Mouse (Mus musculus) midbrain, embryonic 12.5 days (tissue): ENCODE results near the gene Phka2. TPM values are rescaled to one million over a fixed set of nuclear protein-coding genes. Genes with fewer than 3 reads are reported as not detected.
A peak's percentile ranks its signal among the peaks of the same experiment; 100 is the strongest.

Experiments
- ATAC-seq: fragments of 200-750 bp; cut with Nextera tagmentation; 2 replicates; pipeline ENCODE4 v1.8.0; 2017; ENCODE audit warnings: low read depth, moderate TSS enrichment, moderate library complexity; ENCODE audit not compliant: low FRiP score
- H3K27ac ChIP-seq: fragments of 300-500 bp; sonication (generic); replicated peaks from 2 replicates; pipeline ENCODE4 v1.5.1; 2016; ENCODE audit warnings: mild to moderate bottlenecking
- H3K27me3 ChIP-seq: fragments of 300-500 bp; sonication (generic); 2 replicates; pipeline ENCODE4 v1.6.1; 2016; ENCODE audit warnings: mild to moderate bottlenecking
- H3K36me3 ChIP-seq: fragments of 300-500 bp; sonication (generic); 2 replicates; pipeline ENCODE4 v1.6.1; 2016
- H3K4me1 ChIP-seq: fragments of 300-500 bp; sonication (generic); 2 replicates; pipeline ENCODE4 v1.6.1; 2016
- H3K4me2 ChIP-seq: fragments of 300-500 bp; sonication (generic); replicated peaks from 2 replicates; pipeline ENCODE4 v1.6.1; 2016; ENCODE audit warnings: mild to moderate bottlenecking, moderate library complexity
- H3K4me3 ChIP-seq: fragments of 300-500 bp; sonication (generic); 2 replicates; pipeline ENCODE4 v1.5.1; 2016; ENCODE audit warnings: mild to moderate bottlenecking
- H3K9ac ChIP-seq: fragments of 300-500 bp; sonication (generic); replicated peaks from 2 replicates; pipeline ENCODE4 v1.6.1; 2016; ENCODE audit warnings: mild to moderate bottlenecking, moderate library complexity
- H3K9me3 ChIP-seq: fragments of 300-500 bp; sonication (generic); 2 replicates; pipeline ENCODE4 v1.6.1; 2016; ENCODE audit warnings: mild to moderate bottlenecking
- WGBS: fragments of 180-500 bp; shearing (Covaris S2); methylation state at CpG from one replicate; pipeline ENCODE4 v1.1.7; 2016; 5-methylcytosine and 5-hydroxymethylcytosine counted together
- polyA plus RNA-seq: library from polyadenylated mRNA; unstranded; fragments of >200 nt; fragmentation: Nextera tagmentation; extraction: Ambion mirVana; gene quantifications from 2 replicates; pipeline ENCODE4 v1.2.1, GENCODE M21; 2016

Gene Phka2
- polyA plus RNA-seq, result 22.8 and 23.3 TPM in 2 replicates

DNA sequence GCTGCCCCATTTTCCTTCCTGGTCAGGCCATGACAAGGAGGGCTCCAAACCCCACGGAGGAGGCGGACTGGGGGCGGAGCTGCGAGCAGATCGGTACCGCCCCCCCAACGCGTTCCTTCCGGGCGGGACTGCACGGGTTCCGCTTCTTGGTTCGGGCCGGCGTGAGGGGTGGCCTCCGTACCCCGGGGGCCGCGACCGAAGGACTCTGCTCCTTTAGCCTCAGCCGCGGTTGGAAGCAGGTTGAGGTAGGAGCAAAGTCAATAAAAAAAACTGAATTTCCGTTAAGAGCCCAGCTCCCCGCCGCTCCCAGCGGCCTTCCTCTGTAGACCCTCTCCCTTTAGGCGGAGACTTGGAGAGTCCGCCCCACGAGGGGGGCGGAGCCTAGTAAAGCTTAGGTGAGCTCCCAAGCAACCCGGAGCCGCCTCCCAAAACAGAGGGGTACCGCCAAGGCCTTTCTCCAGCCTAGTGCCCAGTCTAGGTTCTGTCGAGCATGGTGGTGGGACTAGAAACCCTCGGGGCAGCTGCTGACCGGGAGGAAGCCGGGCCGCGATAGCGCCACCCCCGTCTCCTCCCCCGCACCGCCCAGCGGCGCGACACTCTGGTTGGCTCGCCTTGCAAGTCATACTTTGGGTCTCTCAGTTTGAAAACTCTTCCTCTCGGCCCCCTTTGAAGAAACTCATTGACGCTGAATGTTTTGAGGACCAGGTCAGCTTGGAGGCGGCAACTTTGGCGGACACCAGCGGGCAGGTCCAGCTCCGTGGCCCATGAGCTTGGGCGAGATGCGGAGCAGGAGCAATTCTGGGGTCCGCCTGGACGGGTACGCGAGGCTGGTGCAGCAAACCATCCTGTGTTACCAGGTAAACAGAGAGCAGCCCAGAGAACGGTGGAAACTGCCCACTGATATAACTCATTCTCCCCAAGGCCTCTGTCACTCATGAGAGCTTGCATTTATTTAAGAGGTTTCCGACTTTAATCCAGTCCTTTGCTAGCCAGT is at the start of gene Phka2:
Gene Phka2, plus strand, starts transcription at position 119 of the 994 bp plus-strand sequence.
- peak; percentile 98 for ATAC-seq
- H3K9ac ChIP-seq, result peak within 1 kb of the TSS; percentile 54
- no peaks in the 10 kb centered on the region for H3K36me3 ChIP-seq
- peaks cover 27% of the 10 kb centered on the region for H3K27me3 ChIP-seq
- H3K4me3 ChIP-seq, result peak within 1 kb of the TSS; percentile 61
- H3K9me3 ChIP-seq, result no peaks in the 10 kb centered on the region
- peaks cover 4% of the 10 kb centered on the region; the same call in 1 of the 2 replicates for H3K4me1 ChIP-seq
- peak within 1 kb of the TSS; percentile 54 for H3K27ac ChIP-seq
- peak within 1 kb of the TSS; percentile 54 for H3K4me2 ChIP-seq
- WGBS, result 18% methylated on average over 58 of the region's 61 CpGs

DNA sequence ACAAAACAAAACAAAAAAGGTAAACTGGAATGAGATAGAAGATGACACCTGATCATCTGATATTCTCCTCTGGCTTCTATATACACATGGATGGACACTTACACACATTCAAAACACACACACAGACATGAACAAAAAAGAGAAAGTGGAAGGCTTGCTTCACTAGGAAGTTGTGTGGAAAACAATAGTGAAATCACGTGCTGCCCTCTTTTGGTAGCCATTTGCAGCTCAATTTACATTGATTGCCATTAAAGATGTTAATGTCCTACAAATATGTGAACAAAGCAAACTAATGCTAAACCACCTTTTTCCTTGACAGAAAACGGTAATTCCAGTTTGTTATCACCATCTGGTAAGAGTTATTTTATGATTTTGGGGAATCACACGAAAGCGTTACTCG is 46.3 kb upstream of the Phka2 start:
- H3K4me2 ChIP-seq, result no peak overlapping the region
- no peak for ATAC-seq
- H3K27ac ChIP-seq, result no peak overlapping the region
- H3K4me1 ChIP-seq, result no peaks in the 10 kb centered on the region
- 75% methylated on average over 5 of the region's 5 CpGs for WGBS
- peaks cover 17% of the 10 kb centered on the region for H3K27me3 ChIP-seq
- H3K36me3 ChIP-seq, result no peaks in the 10 kb centered on the region
- no peaks in the 10 kb centered on the region for H3K9me3 ChIP-seq
- no peak overlapping the region for H3K9ac ChIP-seq
- H3K4me3 ChIP-seq, result no peak overlapping the region

DNA sequence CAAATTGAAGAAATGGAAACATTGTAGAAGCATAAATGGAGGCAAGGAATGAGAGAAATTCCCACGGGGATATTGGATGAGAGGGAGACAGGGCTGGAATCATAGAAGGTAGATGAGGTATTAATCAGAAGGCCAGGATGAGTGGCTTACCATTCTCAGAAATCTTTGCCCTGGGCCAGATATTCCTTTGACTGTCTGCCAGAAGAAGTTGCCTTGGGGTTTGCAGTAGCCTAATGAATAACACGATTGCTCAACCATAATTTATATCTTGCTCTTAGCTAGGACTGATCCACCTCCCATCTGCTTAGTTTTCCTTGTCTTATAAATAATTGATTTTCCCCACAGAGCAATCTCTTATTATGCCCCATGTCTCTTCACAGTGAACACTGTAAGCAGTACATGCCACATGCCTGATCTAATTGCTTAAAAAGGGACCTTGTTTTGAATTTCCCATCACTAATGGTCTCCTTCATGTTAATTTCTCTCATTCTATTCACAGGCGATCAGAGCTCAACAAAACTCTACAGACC is 30.6 kb upstream of the Phka2 start:
- Histone ChIP-seq H3K9ac (no peak overlapping the region), H3K9me3 (no peaks in the 10 kb centered on the region), H3K27me3 (peaks cover 12% of the 10 kb centered on the region; the same call in 1 of the 2 replicates), H3K4me1 (no peaks in the 10 kb centered on the region), H3K4me3 (no peak overlapping the region), H3K4me2 (no peak overlapping the region), H3K27ac (no peak overlapping the region), H3K36me3 (no peaks in the 10 kb centered on the region)
- whole genome bisulfite sequencing, result 77% methylated on average over 3 of the region's 3 CpGs
- no peak for ATAC-seq

DNA sequence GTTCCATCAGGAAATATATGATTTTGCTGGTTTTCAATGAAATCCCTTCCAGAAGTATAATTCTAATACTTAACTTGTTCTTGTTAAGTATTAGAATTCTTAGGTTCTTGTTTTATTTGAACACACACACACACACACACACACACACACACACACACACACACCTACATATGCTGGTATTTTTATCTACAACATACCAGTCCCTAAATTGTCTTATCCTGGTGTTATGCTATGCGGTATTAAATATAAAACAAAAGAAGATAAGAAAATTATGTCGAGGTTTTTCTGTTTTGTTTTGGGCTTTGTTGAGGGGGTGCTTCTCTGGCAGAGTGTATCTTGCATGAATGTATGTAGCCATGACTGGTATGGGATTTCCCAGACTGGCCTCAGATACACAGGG is 12.2 kb upstream of the Phka2 start:
- H3K4me3 ChIP-seq, result no peak overlapping the region
- 88% methylated on average over 2 of the region's 2 CpGs for WGBS
- no peak overlapping the region for H3K27ac ChIP-seq
- no peaks in the 10 kb centered on the region for H3K36me3 ChIP-seq
- H3K4me1 ChIP-seq, result no peaks in the 10 kb centered on the region
- ATAC-seq, result no peak
- H3K9me3 ChIP-seq, result no peaks in the 10 kb centered on the region
- no peak overlapping the region for H3K4me2 ChIP-seq
- H3K27me3 ChIP-seq, result peaks cover 32% of the 10 kb centered on the region
- H3K9ac ChIP-seq, result no peak overlapping the region

DNA sequence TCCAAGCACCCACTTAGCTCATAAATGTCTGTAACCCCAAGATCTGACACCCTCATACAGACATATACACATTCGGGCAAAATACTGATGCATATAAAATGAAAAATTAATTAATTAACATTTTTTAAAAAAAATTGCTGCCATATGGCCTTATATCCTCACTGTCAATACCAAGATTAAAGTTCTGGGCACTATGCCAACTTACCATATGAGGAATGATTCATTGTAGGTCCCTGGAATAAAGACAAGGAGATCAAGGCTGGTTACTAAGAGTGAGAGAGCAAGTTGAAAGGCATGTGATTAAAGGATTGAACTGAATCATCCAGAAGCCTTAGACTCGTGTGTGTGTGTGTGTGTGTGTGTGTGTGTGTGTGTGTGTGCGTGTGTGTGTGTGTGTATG is 7.6 kb upstream of the Phka2 start:
- H3K36me3 ChIP-seq, result no peaks in the 10 kb centered on the region
- WGBS, result 50% methylated on average over 3 of the region's 3 CpGs
- H3K9me3 ChIP-seq, result no peaks in the 10 kb centered on the region
- no peak for ATAC-seq
- peaks cover 38% of the 10 kb centered on the region for H3K27me3 ChIP-seq
- no peak overlapping the region for H3K9ac ChIP-seq
- no peak overlapping the region for H3K27ac ChIP-seq
- H3K4me1 ChIP-seq, result no peaks in the 10 kb centered on the region
- no peak overlapping the region for H3K4me2 ChIP-seq
- no peak overlapping the region for H3K4me3 ChIP-seq

DNA sequence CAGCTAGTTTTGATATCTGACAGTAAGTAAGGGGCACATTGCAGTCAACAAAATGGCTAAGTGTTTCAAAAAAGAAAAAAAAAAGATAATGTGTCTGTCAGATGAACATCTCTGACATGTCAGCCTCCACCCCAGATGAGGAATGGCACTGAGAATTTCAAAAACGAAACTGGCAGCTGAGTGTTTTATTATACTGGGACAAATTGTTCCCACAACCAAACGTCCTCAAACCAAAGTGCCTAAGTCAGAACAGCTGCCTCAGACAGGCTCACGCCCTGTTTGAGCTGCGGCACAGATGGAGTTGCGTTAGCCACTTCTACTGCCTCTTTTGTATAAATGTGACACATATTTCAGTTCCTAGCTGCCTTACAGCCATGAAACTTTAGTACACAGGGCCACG is 7.0 kb upstream of the Phka2 start:
- WGBS, result 79% methylated on average over 6 of the region's 6 CpGs
- Histone ChIP-seq H3K9ac (no peak overlapping the region), H3K4me2 (no peak overlapping the region), H3K27me3 (peaks cover 38% of the 10 kb centered on the region), H3K9me3 (no peaks in the 10 kb centered on the region), H3K36me3 (no peaks in the 10 kb centered on the region), H3K27ac (no peak overlapping the region), H3K4me3 (no peak overlapping the region), H3K4me1 (no peaks in the 10 kb centered on the region)
- ATAC-seq, result no peak

DNA sequence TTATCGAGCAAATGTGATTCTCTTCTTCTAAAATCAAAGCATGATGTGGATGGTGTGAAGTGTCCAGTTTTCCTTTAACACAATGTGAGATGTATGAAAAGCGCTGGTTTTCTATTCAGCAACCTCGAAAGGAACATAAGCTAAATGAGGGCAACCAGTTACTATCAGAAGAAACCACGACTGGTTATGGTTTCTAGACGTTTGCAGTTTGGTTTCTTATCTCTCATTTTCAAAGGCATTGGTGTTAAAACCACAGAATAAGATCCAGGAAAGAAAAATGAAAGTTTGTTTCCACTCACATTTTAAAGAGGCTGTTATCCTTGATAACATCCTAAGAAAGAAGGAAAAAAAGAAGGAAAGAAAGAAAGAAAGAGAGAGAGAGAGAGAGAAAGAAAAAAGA is 5.5 kb upstream of the Phka2 start:
- ATAC-seq, result no peak
- no peak overlapping the region for H3K4me2 ChIP-seq
- 75% methylated on average over 5 of the region's 5 CpGs for WGBS

DNA sequence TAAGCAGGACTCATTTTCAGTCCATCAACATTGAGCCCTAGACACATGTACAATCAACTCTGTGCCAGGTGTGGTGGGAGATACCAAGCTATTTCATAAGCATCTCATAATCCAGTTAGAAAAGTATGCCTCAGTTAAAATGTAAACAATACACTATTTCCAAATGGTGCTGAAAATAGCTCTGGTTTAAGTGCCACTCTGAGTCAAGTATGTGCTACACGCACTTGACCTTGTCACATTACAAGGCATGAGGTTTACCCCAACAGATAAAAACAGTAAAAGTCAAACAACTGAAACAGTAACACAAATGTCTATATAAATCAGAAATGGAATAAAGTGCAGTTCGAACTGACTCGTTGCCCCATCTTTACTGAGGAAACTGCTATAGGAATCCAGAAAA is 871 bp upstream of the Phka2 start:
- Histone ChIP-seq H3K4me1 (peaks cover 4% of the 10 kb centered on the region; the same call in 1 of the 2 replicates), H3K27ac (no peak overlapping the region), H3K36me3 (no peaks in the 10 kb centered on the region), H3K9me3 (no peaks in the 10 kb centered on the region), H3K4me3 (no peak overlapping the region), H3K4me2 (no peak overlapping the region), H3K27me3 (peaks cover 33% of the 10 kb centered on the region), H3K9ac (no peak overlapping the region)
- no peak for ATAC-seq
- 90% methylated on average over 3 of the region's 3 CpGs for WGBS

More for the DNA sequence above, 5.5 kb upstream of the Phka2 start:
- Histone ChIP-seq H3K36me3 (no peaks in the 10 kb centered on the region), H3K4me1 (no peaks in the 10 kb centered on the region), H3K27ac (no peak overlapping the region), H3K9me3 (no peaks in the 10 kb centered on the region), H3K27me3 (peaks cover 30% of the 10 kb centered on the region), H3K4me3 (no peak overlapping the region), H3K9ac (no peak overlapping the region)

DNA sequence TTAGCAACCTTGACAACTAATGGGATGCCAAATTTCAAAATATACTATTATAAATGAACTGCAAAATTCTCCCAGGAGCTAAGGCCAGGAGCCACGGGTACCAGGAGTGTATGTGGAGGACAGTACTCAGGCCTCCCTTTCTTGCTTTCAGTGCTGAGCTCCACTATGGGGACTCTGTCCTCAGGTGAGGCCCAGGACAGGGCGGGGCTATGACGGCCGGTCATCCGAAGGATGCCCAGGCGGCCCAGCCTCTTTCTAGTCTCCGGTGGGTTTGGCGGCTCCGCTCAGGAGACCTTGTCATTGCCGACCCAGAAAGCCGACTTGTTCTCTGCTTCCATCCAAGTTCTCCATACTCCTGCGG is 299 bp upstream of the Phka2 start:
- no peaks in the 10 kb centered on the region for H3K9me3 ChIP-seq
- peak; percentile 85 for ATAC-seq
- peak overlapping the region; percentile 54; the same call in 1 of the 2 replicates for H3K27ac ChIP-seq
- peak overlapping the region; percentile 61 for H3K4me3 ChIP-seq
- peak overlapping the region; percentile 54 for H3K9ac ChIP-seq
- peaks cover 30% of the 10 kb centered on the region for H3K27me3 ChIP-seq
- no peaks in the 10 kb centered on the region for H3K36me3 ChIP-seq
- WGBS, result 33% methylated on average over 12 of the region's 12 CpGs
- H3K4me2 ChIP-seq, result peak overlapping the region; percentile 54
- peaks cover 4% of the 10 kb centered on the region; the same call in 1 of the 2 replicates for H3K4me1 ChIP-seq

DNA sequence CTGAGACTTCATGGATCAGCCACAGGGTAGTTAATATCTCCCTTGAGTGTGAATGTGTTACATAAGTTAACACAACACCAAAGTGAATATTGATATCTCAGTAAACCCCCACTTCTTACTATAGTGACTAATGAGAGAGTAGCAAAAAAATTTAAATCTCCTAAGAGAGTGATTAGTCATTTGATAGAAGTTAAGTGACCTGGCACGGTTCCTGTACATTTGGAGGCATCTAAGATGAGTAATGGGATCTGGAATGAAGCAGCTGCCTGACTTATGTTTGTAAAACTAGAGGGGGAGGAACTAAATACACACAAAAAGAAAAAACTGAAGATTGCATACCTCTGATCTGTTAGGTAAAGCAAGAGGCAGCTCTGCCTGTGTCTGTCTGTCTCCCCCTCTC is 7.1 kb downstream of the Phka2 start:
- H3K9ac ChIP-seq, result no peak overlapping the region
- no peaks in the 10 kb centered on the region for H3K4me1 ChIP-seq
- no peak overlapping the region for H3K4me2 ChIP-seq
- 81% methylated on average over 1 of the region's 1 CpGs for WGBS
- no peak overlapping the region for H3K27ac ChIP-seq
- peaks cover 25% of the 10 kb centered on the region; the same call in 1 of the 2 replicates for H3K27me3 ChIP-seq
- H3K4me3 ChIP-seq, result no peak overlapping the region
- no peaks in the 10 kb centered on the region for H3K36me3 ChIP-seq
- H3K9me3 ChIP-seq, result no peaks in the 10 kb centered on the region
- no peak for ATAC-seq

DNA sequence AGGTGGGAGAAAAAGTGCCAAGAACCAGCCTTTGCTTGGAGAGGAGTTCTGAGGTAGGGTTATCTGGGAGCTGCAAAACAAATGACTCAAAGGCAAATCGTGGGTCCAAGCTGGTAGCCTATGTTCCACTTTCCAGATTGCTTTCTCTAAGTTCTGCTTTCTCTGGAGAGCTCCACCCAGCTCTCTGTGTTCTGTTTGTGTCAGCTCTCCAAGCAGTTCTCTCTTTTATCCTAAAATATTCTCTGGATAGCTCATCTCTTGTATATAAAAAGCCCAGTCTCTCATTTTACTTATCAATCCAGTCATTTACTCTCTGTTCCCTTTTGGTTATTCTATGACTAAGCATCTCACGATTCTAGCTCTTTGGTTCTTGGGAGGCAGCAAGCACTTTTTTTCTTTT is 8.2 kb downstream of the Phka2 start:
- Histone ChIP-seq H3K36me3 (no peaks in the 10 kb centered on the region), H3K4me3 (no peak overlapping the region), H3K9ac (no peak overlapping the region), H3K4me1 (no peaks in the 10 kb centered on the region), H3K9me3 (no peaks in the 10 kb centered on the region), H3K27ac (no peak overlapping the region), H3K27me3 (peaks cover 16% of the 10 kb centered on the region; the same call in 1 of the 2 replicates), H3K4me2 (no peak overlapping the region)
- ATAC-seq, result no peak
- 81% methylated on average over 2 of the region's 2 CpGs for WGBS

DNA sequence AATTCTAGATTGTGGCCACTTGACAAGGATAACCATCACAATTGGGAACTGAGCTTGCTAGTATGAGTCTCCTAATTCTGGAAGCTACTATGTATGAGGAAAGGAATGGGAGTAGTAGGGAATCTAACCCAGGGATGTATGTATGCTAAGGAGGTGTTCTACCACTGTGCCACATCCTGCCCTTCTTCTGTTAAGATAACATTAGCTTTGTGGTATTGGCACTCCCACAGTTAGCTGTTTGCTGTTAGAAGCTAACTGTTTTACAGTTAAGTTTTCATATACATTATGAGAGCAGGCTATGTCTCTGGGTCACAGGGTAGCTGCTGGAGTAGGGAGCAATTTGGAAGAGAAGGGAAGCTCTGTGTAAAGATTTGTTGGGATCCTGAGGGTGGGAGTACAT is 14.1 kb downstream of the Phka2 start:
- Histone ChIP-seq H3K9ac (no peak overlapping the region), H3K4me1 (no peaks in the 10 kb centered on the region), H3K9me3 (no peaks in the 10 kb centered on the region), H3K4me2 (no peak overlapping the region), H3K36me3 (no peaks in the 10 kb centered on the region), H3K27ac (no peak overlapping the region), H3K27me3 (peaks cover 17% of the 10 kb centered on the region), H3K4me3 (no peak overlapping the region)
- no peak for ATAC-seq
